Mouse (Mus musculus) C2C12 (cell line): ENCODE measurements around the gene Hgfac.

Experiments
- CEBPB ChIP-seq: IDR thresholded peaks from one replicate; pipeline ENCODE4 v1.6.1; 2011; ENCODE audit warnings: low read depth, mild to moderate bottlenecking, control low read depth, moderate library complexity
- CTCF ChIP-seq: IDR thresholded peaks from one replicate; pipeline ENCODE4 v1.5.1; 2011; ENCODE audit not compliant: control insufficient read depth, insufficient read depth, insufficient read length
- FOSL1 ChIP-seq: IDR thresholded peaks from one replicate; pipeline ENCODE4 v1.8.0; 2011; ENCODE audit warnings: mild to moderate bottlenecking, low read length; ENCODE audit not compliant: poor library complexity, insufficient read depth, severe bottlenecking
- MAX ChIP-seq: IDR thresholded peaks from one replicate; pipeline ENCODE4 v1.6.1; 2011; ENCODE audit warnings: mild to moderate bottlenecking, control low read depth
- MYOD1 ChIP-seq: IDR thresholded peaks from one replicate; pipeline ENCODE4 v1.6.1; 2011; ENCODE audit warnings: low read depth; ENCODE audit not compliant: control insufficient read depth, insufficient read length
- MYOG ChIP-seq: IDR thresholded peaks from one replicate; pipeline ENCODE4 v1.6.1; 2011; ENCODE audit not compliant: control insufficient read depth, insufficient read length; ENCODE audit errors: extremely low read depth
- USF1 ChIP-seq: IDR thresholded peaks from one replicate; pipeline ENCODE4 v1.6.1; 2011; ENCODE audit warnings: low read depth, mild to moderate bottlenecking, control low read depth, moderate library complexity

DNA sequence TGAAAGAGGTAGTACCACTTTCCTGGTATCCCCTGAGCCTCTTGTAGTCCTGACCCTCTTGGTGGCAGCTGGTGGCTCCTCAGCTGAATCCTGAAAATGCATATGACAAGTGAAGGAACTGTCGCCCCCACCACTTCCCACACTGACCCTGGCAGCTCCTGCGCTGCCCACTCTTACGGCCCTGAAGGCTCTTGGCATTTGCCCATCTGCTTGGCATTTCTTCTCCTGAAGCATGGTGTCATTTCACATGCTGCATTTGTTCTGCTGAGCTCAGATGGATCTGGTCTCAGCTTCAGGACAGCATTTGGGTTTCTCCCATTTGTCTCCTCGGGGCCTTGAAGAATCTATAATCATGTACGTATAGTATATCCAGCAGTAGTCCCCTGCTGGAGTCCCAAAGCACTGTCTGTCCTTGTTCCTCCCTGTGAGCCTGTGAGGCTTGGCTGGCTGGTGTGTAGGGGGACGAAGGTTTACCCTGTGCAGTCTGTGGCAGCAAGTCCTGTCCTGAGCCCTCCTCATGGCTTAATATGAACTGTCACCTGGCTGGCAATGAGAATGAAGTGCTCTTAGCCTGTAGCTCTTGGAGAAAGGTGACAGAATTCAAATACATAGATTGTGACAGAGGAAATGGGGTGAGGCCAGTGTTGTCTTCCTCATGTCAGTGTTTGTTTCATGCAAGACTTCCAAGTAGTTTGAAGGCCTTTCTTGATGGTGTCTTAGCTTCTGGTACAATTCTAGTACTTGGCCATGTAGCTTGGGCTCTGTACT lies 30.0 kb upstream of the Hgfac start:
- TF ChIP-seq FOSL1 (no peak), CTCF (no peak), USF1 (no peak), CEBPB (no peak), MAX (no peak), MYOD1 (no peak), MYOG (no peak)
